Mouse (Mus musculus) small intestine, adult 2 months (tissue): Measurements from ENCODE around the gene Insig2. TPM values are rescaled to one million over a fixed set of nuclear protein-coding genes. Genes with fewer than 3 reads are reported as not detected.

Source experiments
- H3K27ac ChIP-seq: fragments of 200-500 bp; 2 replicates; pipeline ENCODE4 v1.5.1; 2012; ENCODE audit warnings: low read depth, low read length, control low read depth, inconsistent platforms; ENCODE audit not compliant: insufficient read depth
- H3K27me3 ChIP-seq: fragments of 200-500 bp; 2 replicates; pipeline ENCODE4 v1.6.1; 2012; ENCODE audit warnings: mild to moderate bottlenecking, moderate library complexity, low read length, inconsistent platforms; ENCODE audit not compliant: control insufficient read depth, insufficient read depth
- H3K36me3 ChIP-seq: fragments of 200-500 bp; 2 replicates; pipeline ENCODE4 v1.6.1; 2012; ENCODE audit warnings: mild to moderate bottlenecking, low read length, control low read depth, inconsistent platforms; ENCODE audit not compliant: control insufficient read depth, insufficient read depth
- H3K4me1 ChIP-seq: fragments of 200-500 bp; 2 replicates; pipeline ENCODE4 v1.6.1; 2012; ENCODE audit warnings: low read length, inconsistent platforms, mixed read lengths; ENCODE audit not compliant: control insufficient read depth, insufficient read depth, insufficient read length
- H3K4me3 ChIP-seq: fragments of 200-500 bp; 2 replicates; pipeline ENCODE4 v1.5.1; 2012; ENCODE audit warnings: low read depth, mild to moderate bottlenecking, control low read depth, inconsistent platforms, low read length, moderate library complexity
- CTCF ChIP-seq: fragments of 200-500 bp; IDR thresholded peaks from 2 replicates; pipeline ENCODE4 v1.5.1; 2012; ENCODE audit warnings: low read depth, mild to moderate bottlenecking, control low read depth, inconsistent platforms, low read length, moderate library complexity, mixed read lengths; ENCODE audit not compliant: insufficient replicate concordance, insufficient read length; ENCODE audit errors: extremely low read depth
- POLR2A ChIP-seq: fragments of 200-500 bp; IDR thresholded peaks from 2 replicates; pipeline ENCODE4 v1.6.1; 2012; ENCODE audit warnings: low read depth, mild to moderate bottlenecking, control low read depth, inconsistent platforms, low read length, moderate library complexity
- WGBS: fragments of 180-500 bp; shearing (Covaris S2); methylation state at CpG from one replicate; pipeline ENCODE4 v1.1.7; 2018; 5-methylcytosine and 5-hydroxymethylcytosine counted together
- polyA plus RNA-seq: library from polyadenylated mRNA; depleted of rRNA; stranded (reverse); fragments of >200 nt; gene quantifications from 2 replicates; pipeline ENCODE4 v1.2.3, GENCODE M21; 2012; rRNA removed

Insig2 gene
- 11.2 and 26.9 TPM in 2 replicates for polyA plus RNA-seq

DNA sequence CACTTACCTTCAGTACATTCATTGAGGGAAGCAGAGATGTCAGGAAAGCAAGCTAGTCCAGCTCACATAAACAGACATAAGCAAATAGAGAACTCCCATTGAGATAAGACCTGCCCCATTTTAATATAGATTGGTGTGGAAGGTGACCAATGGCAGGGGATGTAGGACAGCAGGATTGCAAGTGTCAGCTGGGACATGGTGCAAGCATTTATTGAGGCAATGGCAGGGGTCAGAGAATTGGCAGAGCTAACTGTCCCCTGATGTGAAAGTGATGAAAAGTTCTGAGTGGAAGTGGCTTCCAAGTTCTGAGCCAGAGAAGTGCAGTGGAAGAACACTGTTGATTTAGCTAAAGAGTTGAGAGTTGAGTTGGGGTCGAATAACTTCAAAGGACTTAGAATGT is at the start of gene Insig2:
Gene Insig2, minus strand, starts transcription at position 105 of the 400 bp plus-strand sequence.
- no peak within 1 kb of the TSS for H3K27ac ChIP-seq
- H3K36me3 ChIP-seq = no peaks in the 10 kb centered on the region
- no peak within 1 kb of the TSS for H3K4me3 ChIP-seq
- H3K4me1 ChIP-seq = no peaks in the 10 kb centered on the region; the same call in 1 of the 2 replicates
- TF ChIP-seq CTCF = no peak
- no peak for TF ChIP-seq POLR2A
- 83% methylated on average over 1 of the region's 1 CpGs for WGBS
- no peaks in the 10 kb centered on the region for H3K27me3 ChIP-seq

DNA sequence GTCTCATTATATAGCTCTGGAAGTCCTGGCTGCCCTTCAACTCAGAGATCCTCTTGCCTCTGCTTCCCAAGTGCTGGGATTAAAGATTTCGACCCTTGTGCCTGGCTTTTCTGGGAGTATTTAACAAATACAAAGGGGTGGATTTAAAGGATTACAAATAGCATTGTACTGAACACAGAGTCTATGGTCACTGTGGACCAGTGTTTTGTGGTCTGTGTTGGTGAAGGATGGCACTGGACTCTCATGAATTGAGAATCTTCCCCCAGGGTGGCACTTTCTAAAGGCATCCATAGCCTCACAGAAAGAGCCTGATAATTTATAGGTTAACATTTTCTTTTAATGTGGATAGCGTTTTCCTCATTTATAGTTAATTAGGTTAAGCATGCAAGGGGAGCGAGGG is 49.2 kb upstream of the Insig2 start:
- Histone ChIP-seq H3K27me3 (no peaks in the 10 kb centered on the region), H3K27ac (no peak overlapping the region), H3K36me3 (no peaks in the 10 kb centered on the region), H3K4me1 (no peaks in the 10 kb centered on the region), H3K4me3 (no peak overlapping the region)
- WGBS = 79% methylated on average over 3 of the region's 3 CpGs
- TF ChIP-seq CTCF (no peak), POLR2A (no peak)

DNA sequence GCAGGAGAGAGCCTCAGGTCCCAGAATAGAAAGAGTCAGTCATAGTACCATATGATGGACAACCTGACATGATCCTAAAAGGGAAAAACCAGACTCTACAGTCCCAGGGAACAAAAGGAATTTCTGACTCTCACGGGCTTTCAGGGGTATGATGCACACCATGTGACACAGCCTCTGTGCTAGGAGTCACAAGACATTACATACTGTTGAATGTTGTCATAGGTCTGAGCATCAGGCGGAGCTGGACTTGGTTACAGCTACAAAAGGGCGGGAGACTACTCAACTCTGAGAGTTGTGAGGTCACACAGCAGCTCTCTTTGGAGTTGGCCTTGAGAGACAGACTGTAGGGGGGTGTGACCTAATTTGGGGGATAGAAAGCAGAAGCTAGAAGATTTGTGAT is 47.6 kb upstream of the Insig2 start:
- Histone ChIP-seq H3K4me3 (no peak overlapping the region), H3K36me3 (no peaks in the 10 kb centered on the region), H3K4me1 (no peaks in the 10 kb centered on the region; the same call in 1 of the 2 replicates), H3K27ac (no peak overlapping the region), H3K27me3 (no peaks in the 10 kb centered on the region)
- WGBS = 72% methylated on average over 3 of the region's 3 CpGs
- TF ChIP-seq POLR2A = no peak
- no peak for TF ChIP-seq CTCF

DNA sequence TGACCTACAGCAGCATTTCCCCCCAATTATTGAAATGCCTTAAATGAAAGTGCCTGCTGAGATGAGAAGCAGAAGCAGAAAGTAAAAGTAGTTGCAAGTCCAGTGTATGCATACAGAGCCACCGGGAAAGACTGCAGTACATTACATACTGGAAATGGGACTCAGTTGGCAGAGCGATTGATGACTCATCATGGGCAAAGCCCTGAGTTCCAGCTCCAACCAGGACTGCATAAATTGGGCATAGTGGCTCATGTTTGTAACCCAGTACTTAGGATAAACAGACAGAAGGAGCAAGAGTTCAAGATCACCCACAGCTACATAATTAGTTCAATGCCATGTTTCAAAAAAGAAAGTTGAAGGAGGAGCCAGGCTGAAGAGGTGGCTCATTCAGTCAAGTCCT is 45.5 kb upstream of the Insig2 start:
- TF ChIP-seq CTCF = no peak
- TF ChIP-seq POLR2A = no peak
- no peaks in the 10 kb centered on the region for H3K36me3 ChIP-seq
- no peak overlapping the region for H3K27ac ChIP-seq
- no peak overlapping the region for H3K4me3 ChIP-seq
- 81% methylated on average over 2 of the region's 2 CpGs for WGBS
- no peaks in the 10 kb centered on the region; the same call in 1 of the 2 replicates for H3K4me1 ChIP-seq
- no peaks in the 10 kb centered on the region for H3K27me3 ChIP-seq

DNA sequence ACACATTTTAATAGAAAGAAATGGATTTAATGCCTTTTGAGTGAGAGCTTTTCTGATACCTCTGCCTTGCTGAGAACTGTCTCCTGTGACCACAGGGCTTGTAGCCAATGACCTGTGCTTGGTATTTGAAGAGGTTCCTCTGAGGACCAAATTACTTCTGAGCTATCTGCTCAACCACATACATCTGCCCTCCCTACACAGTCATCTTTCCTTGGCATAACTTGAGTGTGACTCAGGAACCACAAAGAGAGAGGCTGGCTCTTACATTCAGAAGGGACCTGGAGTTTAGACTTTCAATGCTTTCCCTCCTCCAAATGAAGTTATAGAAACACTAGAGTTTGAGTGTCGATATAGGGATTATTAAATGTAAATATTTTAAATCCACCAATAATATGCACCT is 45.0 kb upstream of the Insig2 start:
- Histone ChIP-seq H3K27ac (no peak overlapping the region), H3K4me1 (no peaks in the 10 kb centered on the region; the same call in 1 of the 2 replicates), H3K4me3 (no peak overlapping the region), H3K36me3 (no peaks in the 10 kb centered on the region), H3K27me3 (no peaks in the 10 kb centered on the region)
- WGBS = 84% methylated on average over 1 of the region's 1 CpGs
- TF ChIP-seq POLR2A (no peak), CTCF (no peak)

DNA sequence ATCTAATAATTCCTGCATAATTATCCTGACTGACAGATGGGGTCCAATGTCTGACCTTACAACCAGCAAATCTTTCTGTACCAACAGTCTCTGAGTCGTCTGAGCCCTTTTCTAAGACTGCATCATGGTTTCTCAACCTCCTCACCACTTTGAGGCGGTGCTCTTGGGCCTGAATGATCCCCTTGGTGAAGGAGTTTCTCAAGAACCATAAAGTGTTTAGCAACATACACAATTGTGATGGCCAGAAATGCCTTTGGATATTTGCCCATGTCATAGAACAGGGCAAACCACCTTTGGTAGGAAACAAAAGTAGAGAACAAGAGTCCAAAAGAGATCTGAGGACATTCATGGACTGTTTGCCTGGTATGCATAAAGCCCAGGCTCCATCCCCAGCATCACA is 41.2 kb upstream of the Insig2 start:
- H3K36me3 ChIP-seq = no peaks in the 10 kb centered on the region
- no peaks in the 10 kb centered on the region for H3K27me3 ChIP-seq
- TF ChIP-seq POLR2A = no peak
- TF ChIP-seq CTCF = no peak
- H3K4me1 ChIP-seq = no peaks in the 10 kb centered on the region; the same call in 1 of the 2 replicates
- no peak overlapping the region for H3K27ac ChIP-seq
- WGBS = 64% methylated on average over 2 of the region's 2 CpGs
- H3K4me3 ChIP-seq = no peak overlapping the region

DNA sequence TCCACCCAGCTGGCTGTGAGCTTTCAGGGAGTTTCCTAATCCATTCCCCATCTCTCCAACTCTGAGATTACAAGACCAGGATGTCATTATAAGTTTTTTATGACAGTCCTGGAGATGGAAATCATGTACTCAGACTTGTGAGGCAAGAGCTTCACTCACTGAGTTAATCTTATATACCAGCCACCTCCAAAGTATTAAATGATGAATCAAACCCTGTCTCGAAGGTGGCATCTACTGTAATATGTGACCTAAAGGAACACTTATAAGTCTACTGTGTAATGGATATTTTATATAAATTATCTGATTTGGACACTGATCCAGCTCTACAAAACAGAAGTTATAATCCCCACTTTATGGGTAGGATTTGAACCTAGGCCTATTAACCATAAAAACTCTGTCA is 40.3 kb upstream of the Insig2 start:
- Histone ChIP-seq H3K4me3 (no peak overlapping the region), H3K27ac (no peak overlapping the region), H3K36me3 (no peaks in the 10 kb centered on the region), H3K4me1 (no peaks in the 10 kb centered on the region; the same call in 1 of the 2 replicates), H3K27me3 (no peaks in the 10 kb centered on the region)
- 91% methylated on average over 1 of the region's 1 CpGs for WGBS
- no peak for TF ChIP-seq CTCF
- TF ChIP-seq POLR2A = no peak
